Mouse (Mus musculus) A20 (cell line): ENCODE measurements around the gene Wwc1.

Experiments used
- DNase-seq: peaks from one replicate; pipeline ENCODE4 v3.0.0-alpha.2; 2011; ENCODE audit warnings: low read depth, low spot score

Wwc1 gene

GRCm38 (mm10) chr11:35837156-35838126 is 142.9 kb downstream of the Wwc1 start:
- peak; percentile 42 for DNase-seq

GRCm38 (mm10) chr11:35834022-35834760 is 146.1 kb downstream of the Wwc1 start, which contains the start of gene Rars:
Gene Rars (minus strand): TSS chr11:35834506.
- DNase-seq, result peak; percentile 94

GRCm38 (mm10) chr11:35833270-35833669 is 147.1 kb downstream of the Wwc1 start:
- DNase-seq, result no peak

- DNase-seq, result no peak
Measured at GRCm38 (mm10) chr11:35832139-35832538, 148.2 kb downstream of the Wwc1 start.

- DNase-seq, result no peak
Measured at GRCm38 (mm10) chr11:35827714-35828113, 152.6 kb downstream of the Wwc1 start.

GRCm38 (mm10) chr11:35816316-35816715 is 164.0 kb downstream of the Wwc1 start:
- DNase-seq, result no peak

- DNase-seq, result no peak
Measured at GRCm38 (mm10) chr11:35811458-35811857, 168.9 kb downstream of the Wwc1 start.

GRCm38 (mm10) chr11:35801332-35801731 is 179.0 kb downstream of the Wwc1 start:
- DNase-seq, result no peak

GRCm38 (mm10) chr11:35798874-35799273 is 181.5 kb downstream of the Wwc1 start, which contains the start of gene Fbll1:
Gene Fbll1 (minus strand): TSS chr11:35798884.
- no peak for DNase-seq

GRCm38 (mm10) chr11:35798495-35798820 is 181.9 kb downstream of the Wwc1 start:
- DNase-seq, result no peak

- DNase-seq, result no peak
Measured at GRCm38 (mm10) chr11:35797751-35798494, 182.4 kb downstream of the Wwc1 start.

- peak; percentile 23 for DNase-seq
Measured at GRCm38 (mm10) chr11:35792800-35793199, 187.5 kb downstream of the Wwc1 start.

GRCm38 (mm10) chr11:35788443-35788842 is 191.9 kb downstream of the Wwc1 start:
- DNase-seq, result no peak
